Mouse (Mus musculus) lung, adult 2 months (tissue): ENCODE measurements at regions not wholly inside any gene's neighbourhood (a gene's known extent, or its start where the extent isn't known, plus 50 kb on each side); places are given as distances from the start of the nearest gene placed in this dataset.

Experiments
- CTCF ChIP-seq: fragments of 200-500 bp; IDR thresholded peaks from 2 replicates; pipeline ENCODE4 v1.5.1; 2011; ENCODE audit warnings: mild to moderate bottlenecking, low read length, control low read depth; ENCODE audit not compliant: insufficient read depth
- POLR2A ChIP-seq: fragments of 200-500 bp; IDR thresholded peaks from 2 replicates; pipeline ENCODE4 v1.6.1; 2011; ENCODE audit warnings: low read depth, mild to moderate bottlenecking, control low read depth, low read length, borderline replicate concordance; ENCODE audit errors: extremely low read depth

DNA sequence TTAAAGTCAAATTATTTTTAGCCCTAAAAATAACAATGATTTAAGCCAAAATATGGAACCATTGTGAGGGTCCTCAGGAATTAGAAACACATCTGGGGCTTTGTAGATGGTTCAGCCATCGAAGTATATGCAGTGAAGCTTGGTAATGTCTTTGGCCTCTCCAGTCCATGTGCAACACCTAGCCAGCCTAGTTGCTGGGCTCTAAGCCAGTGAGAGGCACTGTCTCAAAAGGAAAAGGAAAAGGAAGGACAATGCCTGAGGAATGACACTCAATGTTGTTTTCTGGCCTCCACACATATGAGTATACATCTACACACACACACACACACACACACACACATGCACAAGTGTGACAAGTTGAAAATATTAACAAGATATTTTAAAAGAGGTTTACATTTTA is 124.8 kb upstream of the Emcn start:
- TF ChIP-seq POLR2A (no peak), CTCF (no peak)
